Mouse (Mus musculus): ENCODE results near the gene Selenow. TPM values are rescaled to one million over a fixed set of nuclear protein-coding genes. Genes with fewer than 3 reads are reported as not detected.

Selenow gene
- total RNA-seq (2018; cell fraction: chromatin; rRNA removed) = 100 to 1,000 TPM in 7 of 26 experiments, 10 to 100 TPM in 19; 10.2 to 133 (median 72.8) TPM
- 1,000 to 10,000 TPM in 7 of 26 experiments, 100 to 1,000 TPM in 19; 301 to 1,193 (median 628) TPM for total RNA-seq (2018; cell fraction: cytosol; rRNA removed)
- 100 to 1,000 TPM in 18 of 26 experiments, 10 to 100 TPM in 8; 45.8 to 468 (median 200) TPM for total RNA-seq (2018; cell fraction: nucleus; rRNA removed)
- polyA plus RNA-seq (2018) = 198 to 402 TPM (median 262 TPM) in 3 replicates

DNA sequence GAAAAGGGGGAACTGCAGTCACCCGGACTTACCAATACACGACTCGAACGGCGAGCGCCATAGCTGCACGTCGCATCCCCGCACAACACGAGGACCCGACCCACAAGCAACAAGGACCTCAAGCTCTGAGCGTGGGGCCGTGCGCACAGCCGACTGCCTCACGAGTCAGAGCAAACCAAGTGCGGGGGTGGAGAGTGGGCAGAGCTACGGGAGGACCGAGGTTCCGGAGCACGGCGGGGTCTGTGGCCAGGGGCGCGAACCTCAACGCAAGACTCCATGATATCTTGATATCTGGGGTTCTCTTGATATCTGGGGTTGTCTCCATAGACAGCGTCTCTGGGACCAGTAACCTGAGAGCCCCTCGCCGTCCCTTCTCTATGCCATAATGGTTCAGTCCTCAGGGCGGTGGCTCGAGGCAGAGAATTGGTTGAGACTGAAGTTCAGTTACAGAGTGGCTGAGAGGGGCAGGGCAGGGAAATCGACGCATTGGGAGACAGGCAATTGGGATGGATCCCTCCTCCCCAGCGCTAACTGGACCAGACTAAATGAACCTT lies at the start of gene Selenow:
Selenow (minus strand) TSS at position 183 of the 554 bp plus-strand sequence.
- peaks cover 23% of the 10 kb centered on the region for H3K36me3 ChIP-seq (ENCODE audit: inconsistent target)
- H3K27ac ChIP-seq = peak within 1 kb of the TSS; percentile 91
- 2% methylated on average over 33 of the region's 33 CpGs for WGBS (ENCODE audit: missing documents)
- peaks cover 32% of the 10 kb centered on the region for H3K79me2 ChIP-seq (ENCODE audit: inconsistent target)
- peak within 1 kb of the TSS; percentile 97 for H3K4me3 ChIP-seq (ENCODE audit: inconsistent target)

DNA sequence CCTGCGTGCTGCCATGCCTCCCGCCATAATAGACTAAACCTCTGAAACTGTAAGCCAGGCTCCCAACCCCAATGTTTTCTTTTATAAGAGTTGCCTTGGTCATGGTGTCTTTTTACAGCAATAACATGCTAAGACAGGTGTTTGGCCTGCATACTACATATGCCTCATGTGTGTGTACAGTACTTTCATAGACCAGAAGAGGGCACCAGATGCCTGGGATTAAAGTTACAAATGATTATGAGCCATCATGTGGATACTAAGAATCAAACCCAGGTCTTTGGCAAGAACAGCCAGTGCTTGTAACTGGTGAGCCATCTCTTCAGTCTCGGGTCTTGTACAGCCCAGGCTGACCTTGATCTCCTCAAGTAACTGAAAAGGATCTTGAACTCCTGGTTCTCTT lies 47.5 kb upstream of the Selenow start:
- Histone ChIP-seq H3K79me2 (ENCODE audit: inconsistent target) (no peaks in the 10 kb centered on the region), H3K27ac (no peak overlapping the region), H3K4me3 (ENCODE audit: inconsistent target) (no peak overlapping the region), H3K36me3 (ENCODE audit: inconsistent target) (peaks cover 28% of the 10 kb centered on the region)
- 100% methylated on average over 2 of the region's 3 CpGs for WGBS (ENCODE audit: missing documents)

- H3K27ac ChIP-seq = no peak overlapping the region
- H3K36me3 ChIP-seq (ENCODE audit: inconsistent target) = peaks cover 15% of the 10 kb centered on the region; the same call in 1 of the 2 replicates
- no peaks in the 10 kb centered on the region for H3K79me2 ChIP-seq (ENCODE audit: inconsistent target)
- H3K4me3 ChIP-seq (ENCODE audit: inconsistent target) = no peak overlapping the region
- WGBS (ENCODE audit: missing documents) = 89% methylated on average over 8 of the region's 8 CpGs
These were observed 46.1 kb upstream of the Selenow start for GRCm38 (mm10) chr7:15968322-15968721.

DNA sequence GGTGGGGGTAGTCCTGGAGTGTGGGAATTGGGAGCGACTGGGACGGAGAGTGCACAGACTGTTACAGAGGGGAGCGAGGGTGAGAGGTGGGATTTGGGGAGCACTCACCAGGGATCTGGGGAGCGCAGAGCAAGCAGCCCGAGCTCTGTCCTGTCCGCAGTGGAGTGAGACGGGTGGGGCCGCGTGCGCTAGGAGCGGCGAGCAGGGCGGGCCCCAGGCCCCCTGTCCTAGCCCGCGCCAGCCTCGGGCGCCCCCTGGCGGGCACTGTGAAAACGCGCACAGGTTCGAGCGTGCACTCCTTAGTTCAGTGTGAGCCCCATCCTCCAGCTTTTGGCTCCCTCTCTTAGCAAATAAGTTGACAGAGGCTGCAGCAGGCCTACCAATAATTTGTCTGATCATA lies 45.1 kb upstream of the Selenow start, which contains the start of gene Ehd2:
Ehd2 (minus strand) TSS at position 256 of the 400 bp plus-strand sequence.
- WGBS (ENCODE audit: missing documents) = 5% methylated on average over 22 of the region's 22 CpGs
- H3K27ac ChIP-seq = no peak within 1 kb of the TSS
- peaks cover 5% of the 10 kb centered on the region; the same call in 1 of the 2 replicates for H3K36me3 ChIP-seq (ENCODE audit: inconsistent target)
- H3K79me2 ChIP-seq (ENCODE audit: inconsistent target) = no peaks in the 10 kb centered on the region
- no peak within 1 kb of the TSS for H3K4me3 ChIP-seq (ENCODE audit: inconsistent target)

DNA sequence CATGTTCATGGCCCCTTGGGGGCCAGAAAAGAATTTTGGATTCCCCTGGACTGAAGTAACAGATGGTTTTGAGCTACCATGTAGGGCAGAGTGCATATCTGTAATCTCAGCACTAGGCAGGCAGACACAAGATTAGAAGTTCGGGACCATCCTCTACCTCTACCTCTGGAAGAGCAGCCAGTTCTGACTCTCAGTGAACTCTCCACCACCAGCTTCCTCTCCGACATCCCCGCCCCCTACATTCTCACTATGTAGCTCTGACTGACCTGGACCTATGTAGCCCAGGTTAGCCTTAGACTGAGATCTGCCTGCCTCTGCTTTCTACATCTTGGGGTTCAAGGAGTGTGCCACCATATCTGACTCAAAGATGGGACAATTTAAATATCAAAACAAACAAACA lies 44.3 kb upstream of the Selenow start:
- Histone ChIP-seq H3K4me3 (ENCODE audit: inconsistent target) (no peak overlapping the region), H3K27ac (no peak overlapping the region), H3K79me2 (ENCODE audit: inconsistent target) (no peaks in the 10 kb centered on the region), H3K36me3 (ENCODE audit: inconsistent target) (peaks cover 3% of the 10 kb centered on the region; the same call in 1 of the 2 replicates)
- WGBS (ENCODE audit: missing documents) = 80% methylated on average over 3 of the region's 3 CpGs

DNA sequence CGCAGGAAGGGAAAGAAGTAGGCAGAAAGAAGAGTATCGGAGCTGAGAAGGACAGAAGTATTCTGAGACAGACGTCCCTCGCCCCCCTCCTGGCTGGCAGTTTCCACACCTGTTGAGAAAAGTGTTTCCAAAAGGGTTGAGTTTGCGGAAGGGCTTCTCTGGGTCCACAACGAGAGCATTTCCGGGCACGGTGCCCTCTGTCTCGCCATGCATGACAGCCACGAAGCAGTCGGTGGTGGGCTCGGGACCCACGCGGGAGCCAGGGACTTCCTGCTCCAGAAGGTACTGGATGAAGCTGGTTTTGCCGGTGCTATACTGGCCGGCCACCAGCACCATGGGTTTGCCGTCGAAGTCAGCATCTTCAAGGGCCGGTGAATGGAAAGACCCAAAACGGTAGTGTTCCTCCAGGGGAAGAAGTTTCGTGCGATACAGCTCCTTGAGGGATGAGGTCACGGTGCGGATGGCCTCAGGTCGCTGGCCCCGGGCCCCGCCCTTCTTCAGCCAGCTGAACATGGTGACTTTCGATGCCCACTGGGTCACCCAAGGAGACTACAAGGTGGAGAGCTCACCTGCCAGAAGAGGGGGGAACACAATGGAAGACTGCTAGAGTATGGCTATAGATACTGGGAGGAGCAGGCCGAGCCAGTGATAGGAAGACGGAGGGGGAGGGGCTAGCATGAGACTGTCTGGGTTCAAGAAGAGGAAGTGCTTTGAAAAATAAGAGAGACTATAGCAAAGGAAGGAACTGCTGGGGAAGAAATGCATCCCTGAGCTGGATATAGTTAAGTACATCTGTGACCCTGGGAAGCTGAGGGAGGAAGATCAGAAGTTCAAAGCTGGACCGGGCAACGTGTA lies 41.8 kb upstream of the Selenow start:
- no peaks in the 10 kb centered on the region for H3K79me2 ChIP-seq (ENCODE audit: inconsistent target)
- H3K27ac ChIP-seq = no peak overlapping the region
- H3K36me3 ChIP-seq (ENCODE audit: inconsistent target) = no peaks in the 10 kb centered on the region
- WGBS (ENCODE audit: missing documents) = 77% methylated on average over 31 of the region's 32 CpGs
- H3K4me3 ChIP-seq (ENCODE audit: inconsistent target) = no peak overlapping the region

GRCm38 (mm10) chr7:15962311-15963288 lies 40.4 kb upstream of the Selenow start:
- no peaks in the 10 kb centered on the region for H3K79me2 ChIP-seq (ENCODE audit: inconsistent target)
- 68% methylated on average over 10 of the region's 12 CpGs for WGBS (ENCODE audit: missing documents)
- no peaks in the 10 kb centered on the region for H3K36me3 ChIP-seq (ENCODE audit: inconsistent target)
- H3K27ac ChIP-seq = no peak overlapping the region
- H3K4me3 ChIP-seq (ENCODE audit: inconsistent target) = no peak overlapping the region

DNA sequence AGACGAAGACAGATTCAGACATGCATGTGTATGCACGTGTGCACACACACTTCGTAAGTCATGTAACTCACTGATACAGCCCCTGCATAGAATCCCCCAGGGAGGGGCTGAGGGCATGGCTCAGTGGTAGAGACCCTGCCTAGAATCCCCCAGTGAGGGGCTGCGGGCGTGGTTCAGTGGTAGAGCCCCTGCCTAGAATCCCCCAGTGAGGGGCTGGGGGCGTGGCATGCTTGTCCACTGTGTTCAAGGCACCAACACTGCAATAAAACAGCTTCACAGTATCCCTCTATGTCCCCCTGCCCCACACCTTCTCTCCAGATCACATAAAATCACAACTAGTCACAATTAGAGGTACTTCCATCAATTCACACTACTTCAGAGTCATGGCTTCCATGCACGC lies 39.6 kb upstream of the Selenow start:
- no peaks in the 10 kb centered on the region for H3K79me2 ChIP-seq (ENCODE audit: inconsistent target)
- H3K36me3 ChIP-seq (ENCODE audit: inconsistent target) = no peaks in the 10 kb centered on the region
- WGBS (ENCODE audit: missing documents) = 92% methylated on average over 6 of the region's 7 CpGs
- H3K27ac ChIP-seq = no peak overlapping the region
- no peak overlapping the region for H3K4me3 ChIP-seq (ENCODE audit: inconsistent target)

GRCm38 (mm10) chr7:15961239-15961638 lies 39.0 kb upstream of the Selenow start:
- H3K4me3 ChIP-seq (ENCODE audit: inconsistent target) = no peak overlapping the region
- WGBS (ENCODE audit: missing documents) = 62% methylated on average over 4 of the region's 4 CpGs
- no peak overlapping the region for H3K27ac ChIP-seq
- H3K36me3 ChIP-seq (ENCODE audit: inconsistent target) = no peaks in the 10 kb centered on the region
- H3K79me2 ChIP-seq (ENCODE audit: inconsistent target) = no peaks in the 10 kb centered on the region

- no peaks in the 10 kb centered on the region for H3K36me3 ChIP-seq (ENCODE audit: inconsistent target)
- H3K4me3 ChIP-seq (ENCODE audit: inconsistent target) = no peak overlapping the region
- WGBS (ENCODE audit: missing documents) = 78% methylated on average over 4 of the region's 4 CpGs
- no peak overlapping the region for H3K27ac ChIP-seq
- H3K79me2 ChIP-seq (ENCODE audit: inconsistent target) = no peaks in the 10 kb centered on the region
These were observed 38.5 kb upstream of the Selenow start for GRCm38 (mm10) chr7:15960691-15961090.

- Histone ChIP-seq H3K4me3 (ENCODE audit: inconsistent target) (no peak overlapping the region), H3K79me2 (ENCODE audit: inconsistent target) (no peaks in the 10 kb centered on the region), H3K27ac (no peak overlapping the region), H3K36me3 (ENCODE audit: inconsistent target) (no peaks in the 10 kb centered on the region)
- WGBS (ENCODE audit: missing documents) = 97% methylated on average over 5 of the region's 5 CpGs
These were observed 33.9 kb upstream of the Selenow start for GRCm38 (mm10) chr7:15956143-15956542.

GRCm38 (mm10) chr7:15955509-15955908 lies 33.3 kb upstream of the Selenow start:
- no peaks in the 10 kb centered on the region for H3K36me3 ChIP-seq (ENCODE audit: inconsistent target)
- H3K4me3 ChIP-seq (ENCODE audit: inconsistent target) = no peak overlapping the region
- 14% methylated on average over 7 of the region's 7 CpGs for WGBS (ENCODE audit: missing documents)
- no peak overlapping the region for H3K27ac ChIP-seq
- no peaks in the 10 kb centered on the region for H3K79me2 ChIP-seq (ENCODE audit: inconsistent target)

DNA sequence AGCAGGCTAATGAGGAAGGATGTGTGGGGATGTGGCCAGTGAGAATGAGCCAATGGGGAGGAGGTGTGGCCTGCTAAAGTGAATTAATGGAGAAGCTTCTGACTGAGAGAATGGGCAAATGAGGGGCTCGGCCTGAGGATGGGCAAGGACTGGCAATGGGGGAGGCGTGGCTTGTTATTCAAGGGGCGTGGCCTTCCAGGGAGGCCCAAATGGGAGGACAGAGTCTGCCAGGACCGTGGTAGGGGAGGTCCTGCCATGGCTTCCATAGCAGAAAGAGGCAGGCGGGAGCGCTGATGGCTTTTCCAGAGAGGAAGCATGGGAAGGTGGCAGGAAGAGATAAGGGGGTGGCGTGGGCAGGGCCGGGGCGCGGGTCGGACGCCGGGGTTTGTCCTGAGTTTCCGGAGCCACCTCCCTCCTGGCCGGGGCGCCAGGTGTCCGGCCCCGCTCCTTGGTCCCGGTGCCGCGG lies 32.8 kb upstream of the Selenow start:
- Histone ChIP-seq H3K4me3 (ENCODE audit: inconsistent target) (no peak overlapping the region), H3K27ac (no peak overlapping the region), H3K79me2 (ENCODE audit: inconsistent target) (no peaks in the 10 kb centered on the region), H3K36me3 (ENCODE audit: inconsistent target) (no peaks in the 10 kb centered on the region)
- 5% methylated on average over 21 of the region's 21 CpGs for WGBS (ENCODE audit: missing documents)

DNA sequence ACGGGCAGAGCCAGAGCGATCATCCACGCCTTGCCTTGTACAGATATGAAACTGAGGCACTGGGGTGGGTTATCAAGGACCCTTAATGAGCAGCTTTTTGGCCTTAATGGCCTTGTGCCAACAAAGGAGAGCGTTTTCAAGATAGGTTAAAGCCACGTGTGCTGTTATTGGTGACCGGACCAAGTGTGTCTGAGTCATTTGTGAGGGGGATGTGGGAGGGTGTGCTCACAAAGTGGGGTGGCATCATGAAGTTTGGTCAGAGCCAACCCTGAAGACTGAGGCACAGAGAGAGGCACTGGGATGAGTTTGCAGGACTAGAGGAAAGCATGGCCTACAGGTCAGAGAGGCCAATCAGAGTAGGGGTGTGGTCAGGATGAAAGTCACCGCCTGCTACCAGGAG lies 32.2 kb upstream of the Selenow start:
- Histone ChIP-seq H3K36me3 (ENCODE audit: inconsistent target) (no peaks in the 10 kb centered on the region), H3K4me3 (ENCODE audit: inconsistent target) (no peak overlapping the region), H3K79me2 (ENCODE audit: inconsistent target) (no peaks in the 10 kb centered on the region), H3K27ac (no peak overlapping the region)
- 81% methylated on average over 7 of the region's 7 CpGs for WGBS (ENCODE audit: missing documents)

Data from macrophage (primary cell).